Mouse (Mus musculus) inflammation-experienced regulatory T-cells (primary cell): ENCODE results near the gene Arhgef12. TPM values are rescaled to one million over a fixed set of nuclear protein-coding genes. Genes with fewer than 3 reads are reported as not detected.

ENCODE experiments used
- polyA plus RNA-seq, 2 experiments: library from polyadenylated mRNA; unstranded; fragments of 100-300 nt; shearing (Covaris generic); gene quantifications; one replicate each; pipeline ENCODE4 v1.2.1; 2017

Arhgef12 gene
- polyA plus RNA-seq: 10 to 100 TPM; 13.9 to 20.9 TPM

DNA sequence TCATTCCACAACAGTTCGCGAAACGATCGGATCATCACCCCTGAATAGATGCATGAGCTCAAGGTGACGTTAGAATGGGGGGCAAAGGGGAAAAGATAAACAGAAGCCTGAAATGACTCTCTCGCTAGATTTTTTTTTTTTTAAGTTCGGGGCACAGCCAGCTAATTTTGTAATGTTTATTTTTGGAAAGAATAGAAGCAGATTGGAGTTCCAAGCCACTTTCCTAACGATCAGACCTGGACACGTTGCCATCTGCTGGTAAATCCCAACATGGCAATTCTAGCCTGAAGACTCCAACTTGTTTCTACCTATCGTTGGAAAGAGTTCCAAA is at the start of gene Arhgef12:
TSS of gene Arhgef12 (minus strand) at position 53 of the 331 bp plus-strand sequence.

DNA sequence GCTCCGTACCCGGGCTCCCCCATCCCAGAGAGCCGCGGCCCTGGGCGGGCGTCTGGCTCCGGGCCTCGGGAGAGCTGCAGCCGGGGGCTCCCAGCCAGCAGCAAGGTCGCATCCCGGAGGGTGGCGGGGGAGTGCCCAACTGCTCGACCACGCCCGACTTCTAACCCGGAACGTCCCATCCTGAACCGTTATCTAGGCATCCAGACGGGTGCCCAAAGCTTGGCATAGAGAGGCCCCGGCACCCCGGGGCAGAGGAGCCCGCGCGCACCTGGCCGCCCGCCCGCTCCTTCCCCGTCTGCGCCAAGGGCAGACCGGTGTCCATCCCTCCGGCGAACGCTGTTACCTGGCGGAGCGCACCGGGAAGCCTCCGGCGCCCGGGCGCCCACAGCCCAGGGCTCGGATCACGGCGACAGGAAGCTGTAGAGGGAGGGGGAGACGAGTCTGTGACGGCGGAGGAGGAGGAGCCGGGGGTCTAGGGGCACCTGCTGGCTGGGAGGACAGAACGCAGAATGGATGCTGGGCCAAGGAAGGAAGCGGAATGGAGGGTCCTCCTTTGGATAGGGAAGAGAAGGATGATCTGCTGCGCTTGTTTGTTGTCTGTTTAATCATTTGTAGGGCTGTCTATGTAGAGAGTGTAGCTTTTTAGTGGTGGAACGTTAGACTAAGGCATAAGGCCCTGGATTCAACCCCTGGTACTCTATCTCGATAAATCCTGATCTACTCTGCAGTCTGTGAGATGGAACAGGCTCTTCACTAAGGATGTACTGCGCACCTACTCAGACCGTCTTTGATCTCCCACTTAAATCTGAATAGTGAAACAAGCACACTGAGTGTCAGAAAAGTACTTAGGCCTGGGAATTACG is 9.3 kb upstream of the Arhgef12 start, which contains the start of gene Tmem136:
TSS of gene Tmem136 (minus strand) at position 437 of the 863 bp plus-strand sequence.

DNA sequence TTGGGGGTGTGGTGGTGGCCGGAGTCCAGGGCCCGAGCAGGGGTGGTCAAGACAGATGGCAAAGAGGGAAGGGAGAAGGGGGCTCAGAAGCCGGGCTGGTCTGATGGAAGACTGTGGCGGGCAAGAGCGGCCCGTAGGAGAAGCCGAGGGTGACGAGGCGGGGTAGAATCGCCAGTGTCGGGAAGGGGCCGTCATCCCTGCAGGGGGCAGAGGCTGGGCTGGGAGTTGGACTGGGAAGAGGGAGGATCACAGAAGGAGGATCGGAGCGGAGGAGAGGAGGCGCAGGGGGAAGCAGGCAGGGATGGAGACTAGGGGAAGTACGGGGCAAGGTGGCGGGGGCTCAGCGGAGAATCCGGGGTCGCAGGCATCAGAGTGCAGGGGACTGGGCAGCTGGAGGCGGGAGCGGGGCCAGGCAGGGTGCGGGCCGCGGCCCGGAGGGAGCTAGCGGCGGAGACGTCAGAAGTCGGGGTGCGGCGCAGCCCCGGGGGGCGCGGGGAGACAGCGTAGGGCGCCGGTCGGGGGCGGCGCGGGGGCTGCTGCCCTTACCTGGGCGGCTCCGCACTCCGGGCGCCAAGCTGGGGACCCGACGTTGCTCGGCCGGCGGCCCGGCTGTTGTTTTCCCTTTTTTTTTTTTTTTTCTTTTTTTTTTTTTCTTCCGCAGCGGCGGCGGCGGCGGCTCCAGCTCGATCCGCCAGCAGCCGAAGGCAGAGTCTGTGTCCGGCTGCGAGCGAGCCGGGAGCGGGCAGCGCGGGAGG is 163.1 kb downstream of the Arhgef12 start, which contains the start of gene Grik4:
TSS of gene Grik4 (minus strand) at position 713 of the 755 bp plus-strand sequence.

Other genes starting within 250 kb of the Arhgef12 start
- gene Grik4, start 162.7 kb downstream of the Arhgef12 start, polyA plus RNA-seq: 1 to 10 TPM in 1 of 2 experiments, under 1 TPM in 1; 0.07 to 1.5 TPM
- 1 to 10 TPM; 1.4 to 6.4 TPM for gene Tmem136, start 9.3 kb upstream of the Arhgef12 start, polyA plus RNA-seq
- gene Pou2f3, start 103.1 kb upstream of the Arhgef12 start, polyA plus RNA-seq: under 1 TPM in 1 of 2 experiments, not detected in 1; 0.53 TPM
- gene Oaf, start 132.7 kb upstream of the Arhgef12 start, polyA plus RNA-seq: 1 to 10 TPM in 1 of 2 experiments, not detected in 1; 1.6 TPM
- under 1 TPM in 1 of 2 experiments, not detected in 1; 0.31 TPM for gene Trim29, start 203.6 kb upstream of the Arhgef12 start, polyA plus RNA-seq